Mouse (Mus musculus) liver, embryonic 12.5 days (tissue): ENCODE measurements around the gene Rfx3. TPM values are rescaled to one million over a fixed set of nuclear protein-coding genes. Genes with fewer than 3 reads are reported as not detected.

Experiments
- ATAC-seq: fragments of 200-750 bp; cut with Nextera tagmentation; 2 replicates; pipeline ENCODE4 v1.8.0; 2017; ENCODE audit warnings: moderate number of reproducible peaks, mild to moderate bottlenecking, moderate library complexity
- H3K27ac ChIP-seq: fragments of 300-500 bp; sonication (generic); 2 replicates; pipeline ENCODE4 v1.5.1; 2016; ENCODE audit warnings: mild to moderate bottlenecking
- H3K27me3 ChIP-seq: fragments of 300-500 bp; sonication (generic); replicated peaks from 2 replicates; pipeline ENCODE4 v1.6.1; 2016; ENCODE audit warnings: mild to moderate bottlenecking, moderate library complexity
- H3K36me3 ChIP-seq: fragments of 300-500 bp; sonication (generic); 2 replicates; pipeline ENCODE4 v1.6.1; 2016; ENCODE audit warnings: mild to moderate bottlenecking, moderate library complexity
- H3K4me1 ChIP-seq: fragments of 300-500 bp; sonication (generic); 2 replicates; pipeline ENCODE4 v1.6.1; 2016
- H3K4me2 ChIP-seq: fragments of 300-500 bp; sonication (generic); 2 replicates; pipeline ENCODE4 v1.6.1; 2016; ENCODE audit warnings: mild to moderate bottlenecking, moderate library complexity
- H3K4me3 ChIP-seq: fragments of 300-500 bp; sonication (generic); 2 replicates; pipeline ENCODE4 v1.5.1; 2016; ENCODE audit warnings: mild to moderate bottlenecking, moderate library complexity
- H3K9ac ChIP-seq: fragments of 300-500 bp; sonication (generic); 2 replicates; pipeline ENCODE4 v1.6.1; 2016; ENCODE audit warnings: mild to moderate bottlenecking, moderate library complexity
- H3K9me3 ChIP-seq: fragments of 300-500 bp; sonication (generic); replicated peaks from 2 replicates; pipeline ENCODE4 v1.6.1; 2016; ENCODE audit warnings: mild to moderate bottlenecking, moderate library complexity
- WGBS: fragments of 180-500 bp; shearing (Covaris S2); methylation state at CpG from one replicate; pipeline ENCODE4 v1.1.7; 2016; ENCODE audit not compliant: insufficient replicate concordance; 5-methylcytosine and 5-hydroxymethylcytosine counted together
- polyA plus RNA-seq: library from polyadenylated mRNA; unstranded; fragments of >200 nt; fragmentation: Nextera tagmentation; extraction: Ambion mirVana; gene quantifications from 2 replicates; pipeline ENCODE4 v1.2.1, GENCODE M21; 2016

Gene Rfx3
- 2.4 and 2.8 TPM in 2 replicates for polyA plus RNA-seq

DNA sequence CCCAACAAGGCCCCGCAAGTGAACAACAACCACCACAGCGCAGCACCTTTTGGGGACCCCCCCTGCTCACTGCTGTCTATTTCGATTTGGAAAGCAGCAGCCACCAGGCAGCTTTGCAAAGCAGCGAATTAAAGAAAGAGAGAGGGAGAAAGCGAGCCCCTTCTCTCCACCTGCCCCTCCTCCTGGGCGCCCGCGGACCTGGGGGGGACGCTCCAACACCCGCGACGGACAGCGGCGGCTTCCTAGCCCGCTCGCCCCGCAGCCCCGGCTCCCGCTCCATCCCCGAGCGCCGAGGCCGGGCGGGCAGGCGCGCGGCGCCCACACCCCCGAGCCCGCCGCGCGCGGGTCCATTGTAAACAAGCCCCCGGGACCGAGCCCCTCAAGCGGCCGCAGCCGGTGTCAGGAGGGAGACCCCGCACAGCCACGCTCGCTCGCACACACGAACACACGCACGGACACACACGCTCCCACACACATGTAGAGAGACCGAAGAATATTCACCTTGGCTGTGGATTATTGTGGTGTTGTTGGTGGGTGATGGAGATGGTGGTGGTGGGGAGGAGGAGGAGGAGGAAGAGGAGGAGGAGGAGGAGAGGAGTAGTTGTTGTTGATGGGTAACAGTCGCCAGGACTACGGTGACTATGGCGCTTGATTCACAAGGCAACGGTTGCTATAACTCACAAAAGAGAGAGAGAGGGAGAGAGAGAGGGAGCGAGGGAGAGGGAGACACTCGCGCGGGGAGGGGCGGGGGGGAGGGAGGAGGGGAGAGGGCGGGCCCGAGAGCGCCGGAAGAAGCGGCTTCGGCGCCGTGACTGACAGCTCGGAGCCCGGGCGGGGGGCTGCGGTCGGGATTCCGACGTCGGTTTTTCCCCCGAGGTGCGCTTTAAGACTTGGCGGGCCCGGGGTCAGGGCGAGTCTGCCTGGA is at the start of gene Rfx3:
Gene Rfx3, minus strand, starts transcription at position 696 of the 925 bp plus-strand sequence.
- Histone ChIP-seq H3K36me3 (no peaks in the 10 kb centered on the region), H3K4me3 (peak within 1 kb of the TSS; percentile 95), H3K4me2 (peak within 1 kb of the TSS; percentile 88), H3K9me3 (no peaks in the 10 kb centered on the region), H3K4me1 (peaks cover 14% of the 10 kb centered on the region), H3K27me3 (no peaks in the 10 kb centered on the region), H3K9ac (peak within 1 kb of the TSS; percentile 93), H3K27ac (peak within 1 kb of the TSS; percentile 98)
- ATAC-seq, result peak; percentile 90
- WGBS, result under 1% methylated on average over 75 of the region's 78 CpGs

GRCm38 (mm10) chr19:28052058-28052457 is 41.1 kb upstream of the Rfx3 start:
- WGBS, result 54% methylated on average over 1 of the region's 1 CpGs
- ATAC-seq, result no peak
- no peak overlapping the region for H3K27ac ChIP-seq
- no peak overlapping the region for H3K9ac ChIP-seq
- H3K36me3 ChIP-seq, result no peaks in the 10 kb centered on the region
- H3K27me3 ChIP-seq, result no peaks in the 10 kb centered on the region
- H3K4me2 ChIP-seq, result no peak overlapping the region
- H3K4me3 ChIP-seq, result no peak overlapping the region
- no peaks in the 10 kb centered on the region for H3K9me3 ChIP-seq
- no peaks in the 10 kb centered on the region for H3K4me1 ChIP-seq

- H3K27ac ChIP-seq, result no peak overlapping the region
- H3K36me3 ChIP-seq, result no peaks in the 10 kb centered on the region
- no peak overlapping the region for H3K4me3 ChIP-seq
- ATAC-seq, result no peak
- H3K9ac ChIP-seq, result no peak overlapping the region
- no peak overlapping the region for H3K4me2 ChIP-seq
- no peaks in the 10 kb centered on the region for H3K4me1 ChIP-seq
- H3K9me3 ChIP-seq, result no peaks in the 10 kb centered on the region
- WGBS, result 77% methylated on average over 5 of the region's 5 CpGs
- no peaks in the 10 kb centered on the region for H3K27me3 ChIP-seq
These were observed 40.6 kb upstream of the Rfx3 start for GRCm38 (mm10) chr19:28051571-28051970.

DNA sequence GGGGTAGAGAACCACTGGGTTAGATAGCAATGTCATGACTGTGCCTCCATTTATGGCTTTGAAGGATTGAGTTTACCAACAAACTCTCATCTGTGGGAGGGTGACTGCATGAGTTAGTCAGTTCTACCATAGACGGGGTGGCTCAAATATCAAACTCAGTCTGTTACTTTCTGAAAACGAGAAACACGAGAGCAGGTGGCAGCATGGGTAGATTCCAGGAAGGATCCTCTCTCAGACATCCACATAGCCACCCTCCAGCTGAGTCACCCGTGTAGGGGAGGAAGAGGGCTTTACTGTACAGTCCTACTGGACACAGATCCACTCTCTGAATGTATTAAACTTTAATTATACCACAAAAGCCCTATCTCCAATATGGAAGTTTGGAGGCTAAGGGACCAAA is 38.3 kb upstream of the Rfx3 start:
- Histone ChIP-seq H3K4me1 (no peaks in the 10 kb centered on the region), H3K36me3 (no peaks in the 10 kb centered on the region), H3K27me3 (no peaks in the 10 kb centered on the region), H3K9ac (no peak overlapping the region), H3K4me3 (no peak overlapping the region), H3K9me3 (no peaks in the 10 kb centered on the region), H3K27ac (no peak overlapping the region), H3K4me2 (no peak overlapping the region)
- ATAC-seq, result no peak
- WGBS, result 64% methylated on average over 4 of the region's 4 CpGs

DNA sequence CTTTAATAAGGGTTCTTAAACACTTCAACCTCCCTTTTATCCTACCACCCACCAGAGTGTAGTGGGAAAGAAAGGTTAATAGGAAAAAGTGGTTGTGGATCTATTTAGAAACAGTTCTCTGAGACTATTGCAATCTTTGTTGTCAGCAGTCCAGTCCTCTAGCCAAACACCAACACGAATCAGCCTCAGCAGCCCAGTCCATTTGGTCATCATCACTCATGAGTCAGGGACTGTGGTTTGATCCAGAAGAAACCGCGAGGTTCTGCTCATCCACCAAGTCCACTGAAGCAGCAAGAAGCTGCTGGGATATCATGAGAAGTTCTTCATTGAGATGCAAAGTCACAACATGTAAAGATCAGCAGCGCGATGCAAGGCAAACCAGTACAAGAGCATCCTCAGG is 35.8 kb upstream of the Rfx3 start:
- ATAC-seq, result no peak
- Histone ChIP-seq H3K4me3 (no peak overlapping the region), H3K4me1 (no peaks in the 10 kb centered on the region), H3K4me2 (no peak overlapping the region), H3K27me3 (no peaks in the 10 kb centered on the region), H3K27ac (no peak overlapping the region), H3K36me3 (no peaks in the 10 kb centered on the region), H3K9me3 (no peaks in the 10 kb centered on the region), H3K9ac (no peak overlapping the region)
- WGBS, result 73% methylated on average over 5 of the region's 5 CpGs

DNA sequence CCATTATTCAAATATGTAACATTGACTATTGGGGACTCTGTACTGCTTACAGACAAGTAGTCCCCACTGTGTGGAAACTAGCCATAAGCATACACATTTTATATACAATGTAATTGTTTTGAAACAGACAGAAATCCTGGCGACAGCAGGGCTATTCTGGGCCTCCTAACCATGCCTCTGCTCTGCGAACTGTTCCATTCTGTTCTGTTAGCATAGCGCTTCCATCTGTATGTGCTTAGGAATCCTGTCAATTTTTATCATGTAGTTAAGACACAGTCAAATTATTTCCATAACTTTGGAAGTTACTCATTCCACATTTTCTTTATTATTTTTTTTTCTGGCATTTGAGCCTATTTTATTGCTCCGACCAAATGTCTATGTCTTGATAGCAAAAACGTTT is 34.0 kb upstream of the Rfx3 start:
- 56% methylated on average over 5 of the region's 5 CpGs for WGBS
- Histone ChIP-seq H3K4me3 (no peak overlapping the region), H3K27ac (no peak overlapping the region)

GRCm38 (mm10) chr19:28011718-28012499 is 943 bp upstream of the Rfx3 start:
- H3K4me1 ChIP-seq, result peaks cover 14% of the 10 kb centered on the region
- H3K27me3 ChIP-seq, result no peaks in the 10 kb centered on the region
- under 1% methylated on average over 52 of the region's 52 CpGs for WGBS
- H3K4me3 ChIP-seq, result peak overlapping the region; percentile 95
- H3K9me3 ChIP-seq, result no peaks in the 10 kb centered on the region
- H3K36me3 ChIP-seq, result no peaks in the 10 kb centered on the region
- peak overlapping the region; percentile 98 for H3K27ac ChIP-seq
- peak overlapping the region; percentile 88 for H3K4me2 ChIP-seq
- peak overlapping the region; percentile 93 for H3K9ac ChIP-seq
- ATAC-seq, result peak; percentile 72

More for the DNA sequence above, 34.0 kb upstream of the Rfx3 start:
- Histone ChIP-seq H3K27me3 (no peaks in the 10 kb centered on the region), H3K4me2 (no peak overlapping the region), H3K36me3 (no peaks in the 10 kb centered on the region), H3K9me3 (no peaks in the 10 kb centered on the region), H3K9ac (no peak overlapping the region), H3K4me1 (no peaks in the 10 kb centered on the region)
- ATAC-seq, result no peak

- H3K27ac ChIP-seq, result peak overlapping the region; percentile 98
- ATAC-seq, result peak; percentile 96
- WGBS, result under 1% methylated on average over 26 of the region's 30 CpGs
These were observed 391 bp upstream of the Rfx3 start for GRCm38 (mm10) chr19:28011396-28011717.

GRCm38 (mm10) chr19:28009587-28010281 is 1.2 kb downstream of the Rfx3 start:
- 2% methylated on average over 5 of the region's 5 CpGs for WGBS
- Histone ChIP-seq H3K36me3 (no peaks in the 10 kb centered on the region), H3K27ac (peak overlapping the region; percentile 98), H3K9me3 (no peaks in the 10 kb centered on the region), H3K4me1 (peaks cover 14% of the 10 kb centered on the region), H3K4me3 (peak overlapping the region; percentile 95), H3K27me3 (no peaks in the 10 kb centered on the region), H3K4me2 (peak overlapping the region; percentile 88), H3K9ac (peak overlapping the region; percentile 93)
- ATAC-seq, result no peak

More at GRCm38 (mm10) chr19:28011396-28011717, 391 bp upstream of the Rfx3 start:
- Histone ChIP-seq H3K4me3 (peak overlapping the region; percentile 95), H3K9ac (peak overlapping the region; percentile 93), H3K9me3 (no peaks in the 10 kb centered on the region), H3K4me1 (peaks cover 14% of the 10 kb centered on the region), H3K4me2 (peak overlapping the region; percentile 88), H3K27me3 (no peaks in the 10 kb centered on the region), H3K36me3 (no peaks in the 10 kb centered on the region)

- Histone ChIP-seq H3K9me3 (no peaks in the 10 kb centered on the region), H3K27me3 (no peaks in the 10 kb centered on the region), H3K4me3 (no peak overlapping the region), H3K4me2 (no peak overlapping the region), H3K9ac (no peak overlapping the region), H3K36me3 (no peaks in the 10 kb centered on the region), H3K27ac (no peak overlapping the region), H3K4me1 (0 out of 2 replicates have a peak, but pooled peaks cover 2% of the 10 kb centered on the region)
- 51% methylated on average over 1 of the region's 1 CpGs for WGBS
- ATAC-seq, result no peak
These were observed 6.8 kb downstream of the Rfx3 start for GRCm38 (mm10) chr19:28004190-28004589.

DNA sequence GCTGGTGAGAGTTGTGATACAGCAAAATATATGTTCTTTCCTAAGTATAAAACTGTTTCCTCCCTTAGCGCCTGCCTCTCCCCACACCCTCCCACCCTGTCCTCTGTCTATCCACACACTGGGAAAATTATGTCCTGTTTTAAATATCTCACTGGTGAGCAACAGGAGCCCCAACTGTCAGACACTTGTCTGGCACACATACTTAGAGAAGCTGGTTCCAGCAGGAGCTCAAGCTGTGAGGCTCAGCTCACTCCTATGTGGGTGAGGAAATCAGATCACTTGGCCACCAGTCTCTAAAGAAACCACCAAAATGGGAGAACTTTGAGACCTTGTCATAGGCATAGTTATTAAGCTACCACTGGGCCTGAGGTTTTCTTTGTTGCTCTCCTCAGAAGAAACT is 7.5 kb downstream of the Rfx3 start:
- H3K27ac ChIP-seq, result no peak overlapping the region
- H3K4me3 ChIP-seq, result no peak overlapping the region
- no peaks in the 10 kb centered on the region for H3K36me3 ChIP-seq
- H3K9ac ChIP-seq, result no peak overlapping the region
- WGBS, result 85% methylated on average over 1 of the region's 1 CpGs
- no peak overlapping the region for H3K4me2 ChIP-seq
- no peaks in the 10 kb centered on the region for H3K9me3 ChIP-seq
- H3K27me3 ChIP-seq, result no peaks in the 10 kb centered on the region
- H3K4me1 ChIP-seq, result 0 out of 2 replicates have a peak, but pooled peaks cover 2% of the 10 kb centered on the region
- no peak for ATAC-seq
